Mouse (Mus musculus) 416B (cell line): Measurements from ENCODE around the gene Trmt1.
A peak's percentile ranks its signal among the peaks of the same experiment; 100 is the strongest.

Source experiments
- DNase-seq: peaks from one replicate; pipeline ENCODE4 v3.0.0; 2011; ENCODE audit warnings: low read depth

Trmt1 gene

GRCm38 (mm10) chr8:84693332-84693731 lies 7.2 kb downstream of the Trmt1 start:
- no peak for DNase-seq

GRCm38 (mm10) chr8:84695140-84695539 lies 9.0 kb downstream of the Trmt1 start:
- no peak for DNase-seq

DNA sequence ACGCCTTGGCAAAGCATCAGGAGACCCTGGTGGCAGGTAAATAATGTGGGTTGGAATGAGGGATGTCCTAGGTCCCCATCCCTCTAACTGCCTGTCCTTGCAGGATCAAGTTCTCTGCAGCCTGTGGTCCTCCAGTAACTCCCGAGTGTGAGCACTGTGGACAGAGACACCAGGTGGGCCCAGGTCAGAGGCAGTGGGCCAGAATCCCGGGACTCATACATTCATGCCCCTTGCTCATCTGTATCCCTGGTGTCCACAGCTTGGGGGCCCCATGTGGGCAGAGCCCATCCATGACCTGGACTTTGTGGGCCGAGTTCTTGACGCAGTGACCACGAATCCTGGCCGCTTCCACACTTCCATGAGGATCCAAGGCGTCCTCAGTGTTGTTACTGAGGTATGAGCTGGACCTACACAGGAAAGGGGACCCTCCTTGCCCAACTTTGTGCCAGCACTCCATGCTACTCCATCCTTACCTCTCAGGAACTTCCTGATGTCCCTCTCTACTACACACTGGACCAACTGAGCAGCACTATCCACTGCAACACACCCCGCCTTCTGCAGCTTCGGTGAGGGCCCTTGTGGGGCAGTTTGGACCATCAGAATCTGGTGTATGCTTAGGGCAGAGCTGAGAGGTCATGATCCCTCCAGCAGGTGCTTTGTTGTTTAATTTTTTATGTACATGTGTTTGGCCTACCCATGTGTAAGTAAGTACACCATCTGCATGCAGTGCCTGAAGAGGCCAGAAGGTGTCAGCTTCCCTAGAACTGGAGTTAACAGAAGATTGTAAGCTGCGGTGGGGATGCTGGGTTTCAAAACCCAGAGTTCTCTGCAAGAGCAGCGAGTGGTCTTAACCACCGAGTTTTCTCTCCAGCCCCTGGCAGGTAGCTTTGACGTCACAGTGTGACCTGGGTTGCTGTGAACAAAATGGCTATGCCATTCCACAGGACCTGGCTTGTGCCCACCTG lies 11.3 kb downstream of the Trmt1 start:
- DNase-seq, result peak; percentile 83

DNA sequence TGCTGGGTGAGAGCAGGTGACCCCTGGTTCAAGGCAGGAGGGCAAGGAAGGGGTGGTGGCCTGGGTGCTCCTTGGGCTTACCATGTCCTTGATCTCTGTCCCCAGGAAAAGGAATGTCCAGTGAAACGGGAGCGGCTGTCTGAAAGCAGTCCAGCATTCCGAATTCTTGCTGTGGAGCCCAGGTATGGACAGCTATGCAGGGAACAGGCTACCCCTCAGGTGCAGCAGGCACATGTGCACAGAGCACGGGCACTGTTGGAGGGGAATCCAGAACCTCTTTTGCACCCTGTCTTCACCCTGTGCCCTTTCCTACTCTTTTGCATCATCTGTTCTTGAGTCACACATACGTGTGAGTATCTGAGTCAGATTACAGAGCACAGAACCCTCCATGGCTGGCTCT lies 12.2 kb downstream of the Trmt1 start:
- no peak for DNase-seq

- DNase-seq, result peak; percentile 49
Measured at GRCm38 (mm10) chr8:84698929-84699401, 12.9 kb downstream of the Trmt1 start.

GRCm38 (mm10) chr8:84699861-84700322 lies 13.8 kb downstream of the Trmt1 start:
- DNase-seq, result peak; percentile 99

- peak; percentile 75 for DNase-seq
Measured at GRCm38 (mm10) chr8:84700526-84700925, 14.4 kb downstream of the Trmt1 start.

- DNase-seq, result peak; percentile 100
Measured at GRCm38 (mm10) chr8:84700941-84701911, 15.1 kb downstream of the Trmt1 start, which contains the start of gene Lyl1. Lyl1 (plus strand) TSS chr8:84701457.

- DNase-seq, result no peak
Measured at GRCm38 (mm10) chr8:84702561-84702960, 16.5 kb downstream of the Trmt1 start.

GRCm38 (mm10) chr8:84702963-84703465 lies 16.9 kb downstream of the Trmt1 start:
- no peak for DNase-seq

- DNase-seq, result peak; percentile 95
Measured at GRCm38 (mm10) chr8:84703466-84704249, 17.6 kb downstream of the Trmt1 start.

DNA sequence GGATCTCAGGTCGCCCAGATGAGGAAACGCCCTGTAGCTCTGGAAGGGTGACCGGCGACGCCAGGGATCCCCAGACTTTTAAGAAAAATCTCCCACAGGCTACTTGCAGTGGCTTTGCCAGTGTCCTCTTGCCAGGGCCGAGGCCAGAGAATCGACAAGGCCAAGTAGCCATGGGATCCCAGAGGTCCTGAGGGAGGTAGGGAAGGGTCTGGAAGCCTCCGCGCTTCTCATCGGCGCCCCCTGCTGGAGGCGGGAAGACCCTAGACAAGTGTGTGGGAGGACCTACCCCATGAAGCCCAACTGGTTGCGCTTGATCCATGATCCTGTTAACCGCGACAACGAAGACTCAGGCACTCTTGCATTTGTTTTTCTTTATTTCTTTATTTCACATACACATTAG lies 18.2 kb downstream of the Trmt1 start:
- peak; percentile 93 for DNase-seq

DNA sequence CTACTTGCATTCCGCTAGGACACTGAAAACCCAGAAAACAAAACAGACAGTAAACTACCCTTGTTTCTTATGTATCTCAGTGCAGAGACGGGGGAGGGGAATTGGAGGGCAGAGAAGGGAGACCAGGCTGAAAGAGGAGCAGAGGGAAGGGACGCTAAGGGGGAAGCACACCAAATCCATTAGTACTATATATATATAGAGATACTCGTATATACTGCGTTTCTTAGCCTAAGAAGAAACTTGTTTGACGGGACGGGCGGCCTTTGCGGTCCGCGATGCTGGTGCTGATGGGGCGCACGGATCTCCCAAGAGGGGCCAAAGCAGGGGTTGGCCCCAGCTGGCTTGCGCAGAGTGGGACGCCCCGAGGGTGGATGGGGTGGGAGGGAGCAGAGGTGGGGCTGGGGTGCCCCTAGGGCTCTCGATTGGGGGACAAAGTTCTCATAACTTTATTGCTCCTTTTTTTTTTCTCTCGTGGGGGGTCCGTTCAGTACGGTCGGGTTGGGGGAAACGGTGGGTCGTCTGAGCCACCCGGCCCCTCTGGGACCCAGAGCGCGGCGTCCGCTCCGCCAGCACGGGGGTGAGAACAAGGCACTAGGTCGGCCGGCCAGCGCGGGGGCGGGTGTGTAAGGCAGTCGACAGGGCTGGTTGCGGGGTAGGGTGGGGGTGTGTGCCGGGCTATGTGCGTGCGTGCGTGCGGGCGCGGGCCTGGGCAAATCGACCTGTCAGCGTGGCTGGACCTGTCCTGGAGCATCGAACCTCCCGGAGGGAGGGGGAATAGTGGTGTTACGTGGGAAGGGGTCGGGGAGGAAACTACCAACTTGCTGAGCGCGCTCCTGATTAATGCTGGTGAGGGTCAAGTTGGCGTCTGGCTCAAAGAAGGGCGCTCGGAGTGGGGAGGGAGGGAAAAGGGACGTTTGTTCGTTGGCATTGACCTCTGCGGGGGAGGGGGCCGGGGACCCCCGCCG lies 19.0 kb downstream of the Trmt1 start:
- DNase-seq, result peak; percentile 87

GRCm38 (mm10) chr8:84705960-84706359 lies 19.9 kb downstream of the Trmt1 start:
- peak; percentile 61 for DNase-seq

- peak; percentile 92 for DNase-seq
Measured at GRCm38 (mm10) chr8:84706610-84707266, 20.6 kb downstream of the Trmt1 start.

DNA sequence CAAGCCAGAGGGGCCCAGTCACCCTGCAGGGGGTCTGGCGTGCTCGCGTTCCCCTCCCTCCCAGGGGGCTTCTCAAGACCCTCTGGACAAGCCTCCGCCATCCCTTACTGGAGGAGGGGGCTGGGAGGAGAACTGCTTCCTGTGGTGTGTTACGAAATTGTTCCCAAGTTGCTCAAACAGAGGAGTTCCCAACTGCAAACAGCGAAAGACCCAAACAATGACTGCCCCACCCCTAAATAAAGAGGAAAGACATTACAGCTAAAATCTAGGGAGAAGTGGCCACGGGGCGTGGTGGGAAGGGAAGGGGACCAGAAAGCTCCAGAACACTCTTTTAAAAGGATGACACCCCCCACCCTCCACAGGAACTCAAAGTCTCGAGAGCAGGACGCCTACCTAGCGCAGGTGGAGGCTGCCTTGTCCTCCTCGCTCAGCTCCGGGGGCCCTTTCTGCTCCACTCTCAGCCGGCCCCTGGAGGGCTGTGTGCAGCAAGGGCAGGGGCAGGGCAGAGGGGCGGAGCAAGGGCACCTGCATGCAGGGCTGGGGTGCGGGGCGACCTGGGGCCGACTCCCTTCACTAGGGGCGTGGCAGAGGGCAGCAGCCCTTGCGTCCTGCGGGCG lies 21.3 kb downstream of the Trmt1 start:
- peak; percentile 86 for DNase-seq

DNA sequence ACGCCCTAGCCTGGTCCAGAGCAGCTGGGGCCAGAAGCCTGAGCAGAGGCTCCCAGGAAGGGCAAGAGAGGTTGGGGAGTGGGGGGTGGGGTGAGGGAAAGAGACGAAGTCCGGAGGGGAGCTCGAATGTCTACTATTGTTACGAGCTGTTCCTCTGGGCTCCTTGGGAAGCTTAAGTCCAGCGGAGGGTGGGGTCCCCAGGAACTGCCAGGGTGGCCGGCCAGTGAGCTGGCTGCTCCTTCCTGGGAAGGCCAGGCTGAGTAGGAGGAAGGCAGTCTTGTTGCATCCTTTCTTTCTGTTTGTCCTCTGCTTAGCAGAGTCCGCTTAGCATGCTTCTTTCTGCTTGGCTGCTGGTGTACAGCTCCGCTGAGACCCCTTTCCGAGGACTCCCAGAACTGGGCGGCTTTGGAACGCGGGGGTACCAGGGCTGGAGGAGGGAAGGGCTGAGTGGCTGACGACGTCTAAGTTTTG lies 22.0 kb downstream of the Trmt1 start:
- no peak for DNase-seq

GRCm38 (mm10) chr8:84708774-84709475 lies 22.8 kb downstream of the Trmt1 start:
- DNase-seq, result peak; percentile 87
